Mouse (Mus musculus) ZHBTc4 (cell line): ENCODE data around the gene Nutf2-ps1.

ENCODE experiments used
- DNase-seq: peaks from one replicate; pipeline ENCODE4 v3.0.0-alpha.2; 2011; ENCODE audit warnings: low read depth, low spot score

Gene Nutf2-ps1

DNA sequence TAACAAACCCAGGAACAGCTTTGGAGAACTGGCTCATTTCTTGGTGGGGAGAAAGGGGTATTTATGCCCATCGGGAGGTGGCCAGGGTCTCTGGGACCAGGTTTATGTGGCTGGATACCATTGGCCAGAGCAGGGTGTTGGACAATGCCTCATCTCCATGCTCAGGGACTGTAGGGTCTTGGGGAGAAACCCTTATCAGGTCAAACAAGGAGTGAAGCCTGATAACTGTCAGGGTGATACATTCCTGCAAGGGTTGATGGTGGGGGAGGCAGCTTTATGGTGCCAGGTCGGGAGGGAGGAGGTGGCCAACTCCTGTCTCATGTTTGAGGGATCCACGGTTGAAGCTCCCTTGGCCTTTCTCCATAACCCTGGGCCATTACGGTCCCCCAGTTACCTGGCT, 17.8 kb downstream of the Nutf2-ps1 start:
- no peak for DNase-seq

DNA sequence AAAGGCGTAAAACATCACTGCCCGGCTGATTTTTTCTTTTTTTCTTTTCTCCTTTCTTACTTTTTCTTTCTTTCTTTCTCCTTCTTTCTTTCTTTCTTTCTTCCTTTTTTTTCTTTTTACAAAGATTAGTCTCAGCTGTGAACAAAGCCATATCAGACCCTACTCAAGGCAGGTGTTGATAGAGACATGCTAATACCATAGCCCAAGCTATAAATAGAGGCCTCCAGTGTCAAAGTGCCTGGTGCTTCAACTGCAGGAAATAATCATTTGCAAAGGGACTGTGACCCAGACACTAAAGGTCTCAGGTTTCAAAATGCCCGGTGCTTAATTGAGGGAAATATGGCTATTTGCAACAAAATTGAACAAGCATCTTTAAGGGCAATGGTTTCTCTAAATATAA, 20.3 kb downstream of the Nutf2-ps1 start:
- DNase-seq, result no peak

DNA sequence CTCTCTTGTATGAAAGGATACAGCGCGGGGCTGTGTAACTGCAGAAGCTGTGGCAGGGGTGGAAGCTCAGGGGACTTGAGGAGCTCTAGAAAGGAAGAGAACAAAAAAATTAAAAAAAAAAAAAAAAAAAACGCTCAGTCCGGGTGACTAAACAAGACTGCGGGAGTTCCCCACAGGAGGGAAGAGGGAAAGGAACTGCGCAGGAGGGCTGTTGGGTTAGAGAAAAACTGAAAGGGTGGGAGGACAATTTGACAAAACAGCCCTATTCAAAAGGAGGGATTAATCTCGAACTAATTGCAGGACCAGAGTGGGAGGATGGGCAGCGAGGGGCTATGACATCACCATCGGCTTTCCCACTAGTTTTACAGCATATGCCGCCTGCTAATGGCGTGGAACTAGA, 21.0 kb downstream of the Nutf2-ps1 start:
- no peak for DNase-seq

DNA sequence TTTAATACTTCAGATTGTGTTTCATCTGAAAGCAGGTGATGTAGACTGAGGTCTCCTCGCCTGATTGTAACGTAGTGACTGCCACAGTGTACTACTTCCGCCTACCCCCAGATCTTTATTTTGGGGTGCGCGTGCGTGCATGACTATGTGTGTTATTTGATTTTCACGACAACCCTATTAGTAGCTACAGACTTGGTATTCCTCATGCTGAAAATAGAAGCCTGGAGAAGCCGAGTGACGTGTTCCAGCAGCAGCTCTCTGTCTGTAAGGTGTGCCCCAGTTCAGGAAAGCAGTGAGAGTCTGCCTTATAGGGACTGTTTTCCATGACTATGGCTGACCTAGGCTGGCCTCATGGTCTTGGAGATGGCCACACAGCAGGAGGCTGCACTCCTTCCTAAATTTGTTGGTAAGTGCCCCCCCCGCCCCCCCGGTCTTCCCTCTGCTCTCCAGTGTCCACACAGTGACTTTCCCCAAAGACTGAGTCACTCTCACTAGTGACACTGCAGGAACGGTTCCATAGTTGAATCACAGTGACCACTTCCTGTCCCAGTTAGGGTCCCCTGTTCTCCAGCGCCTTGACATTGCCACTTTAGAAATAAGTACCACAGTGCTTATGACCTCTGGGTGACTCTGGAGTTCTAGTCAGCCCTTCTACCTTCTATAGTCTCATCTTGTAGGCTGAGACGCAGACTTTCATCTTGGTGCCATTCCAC, 23.1 kb downstream of the Nutf2-ps1 start:
- no peak for DNase-seq

DNA sequence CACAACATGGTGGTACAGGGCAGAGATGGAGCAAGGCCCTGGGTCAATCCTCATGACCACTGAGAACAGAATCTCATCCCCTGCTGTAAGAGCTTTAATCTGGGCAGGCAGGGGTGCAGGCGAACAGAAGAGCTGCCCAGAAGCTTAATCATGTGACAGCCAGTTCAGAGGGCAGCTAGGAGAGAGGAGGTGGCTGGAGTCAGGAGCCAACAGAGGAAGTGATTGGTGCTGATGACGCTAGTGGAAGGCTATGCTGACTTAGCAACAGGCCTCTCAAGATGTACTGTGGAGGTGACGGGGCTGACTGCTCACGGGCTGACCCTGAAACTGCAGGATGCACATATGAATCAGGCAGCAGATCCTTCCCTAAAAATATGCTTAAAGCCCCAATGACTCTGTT, 24.7 kb downstream of the Nutf2-ps1 start:
- no peak for DNase-seq

DNA sequence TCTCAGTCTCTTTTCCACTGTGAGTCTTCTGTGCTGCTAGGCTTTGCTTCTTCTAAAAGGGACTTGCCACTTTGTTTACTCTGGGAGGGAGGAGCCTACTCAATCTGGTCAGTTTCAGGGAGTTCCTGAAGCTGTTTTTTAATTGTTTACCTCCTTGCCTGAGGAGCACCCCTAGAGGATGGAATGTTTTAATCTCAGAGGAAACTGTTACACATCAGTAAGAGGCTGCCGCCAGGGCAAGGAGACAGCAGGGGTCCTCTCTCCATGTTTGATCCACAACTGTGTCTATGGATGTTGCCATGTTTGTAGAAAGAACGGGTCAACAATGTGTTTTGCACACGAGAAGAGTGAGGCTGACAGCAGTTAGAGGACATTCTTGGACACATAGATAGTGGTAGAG, 28.4 kb downstream of the Nutf2-ps1 start:
- DNase-seq, result peak; percentile 72

DNA sequence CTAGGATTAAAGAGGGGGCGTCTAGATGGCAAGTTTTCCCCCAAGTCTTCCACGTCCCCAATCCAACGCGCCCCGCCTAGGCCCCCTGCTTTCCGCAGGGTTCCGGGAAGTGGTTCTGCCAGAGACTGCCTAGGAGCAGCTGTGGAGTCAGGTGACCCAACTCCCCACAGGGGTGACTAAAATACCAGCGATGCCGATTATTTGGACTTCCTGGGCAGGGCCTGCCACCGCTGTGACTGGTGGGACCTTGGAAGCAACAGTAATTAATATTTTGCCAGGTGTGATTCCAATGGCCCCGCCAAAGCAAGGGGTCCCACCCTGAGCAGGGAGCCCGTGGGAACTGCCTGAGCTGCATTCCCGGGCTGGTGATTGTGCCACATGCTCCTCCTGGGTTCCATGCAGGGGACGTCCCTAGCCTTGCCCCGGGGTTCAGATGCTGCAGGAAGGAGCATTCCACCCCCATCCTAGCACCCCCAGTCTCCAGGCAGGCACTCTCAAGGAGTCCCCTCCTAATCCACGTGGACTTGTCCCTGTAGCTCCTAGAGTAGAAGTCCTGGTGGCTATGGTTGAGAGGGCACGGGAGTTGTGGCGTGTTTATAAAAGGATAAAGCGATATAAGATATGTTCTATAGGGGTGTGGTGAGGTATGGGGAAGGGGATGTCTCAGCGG, 31.5 kb downstream of the Nutf2-ps1 start:
- DNase-seq, result peak; percentile 58

DNA sequence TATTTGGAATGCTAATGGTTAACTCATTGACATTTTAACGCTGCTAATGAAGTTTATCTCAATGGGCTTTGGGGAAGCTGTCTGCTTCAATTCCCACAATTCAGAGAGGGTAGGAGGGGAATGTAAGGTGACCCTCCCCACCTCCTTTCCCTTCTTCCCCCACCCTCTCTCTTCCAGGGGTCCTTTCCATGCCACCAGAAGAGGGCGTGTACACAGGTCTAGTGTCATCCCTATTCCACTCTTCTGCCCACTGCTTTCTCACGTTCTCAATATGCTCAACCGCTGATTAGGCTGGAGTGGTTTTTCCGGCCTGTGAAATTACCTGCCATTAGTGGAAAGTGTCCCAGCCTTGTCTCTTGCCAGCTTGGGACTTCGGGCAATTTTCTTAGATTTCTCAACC, 32.0 kb downstream of the Nutf2-ps1 start:
- no peak for DNase-seq

DNA sequence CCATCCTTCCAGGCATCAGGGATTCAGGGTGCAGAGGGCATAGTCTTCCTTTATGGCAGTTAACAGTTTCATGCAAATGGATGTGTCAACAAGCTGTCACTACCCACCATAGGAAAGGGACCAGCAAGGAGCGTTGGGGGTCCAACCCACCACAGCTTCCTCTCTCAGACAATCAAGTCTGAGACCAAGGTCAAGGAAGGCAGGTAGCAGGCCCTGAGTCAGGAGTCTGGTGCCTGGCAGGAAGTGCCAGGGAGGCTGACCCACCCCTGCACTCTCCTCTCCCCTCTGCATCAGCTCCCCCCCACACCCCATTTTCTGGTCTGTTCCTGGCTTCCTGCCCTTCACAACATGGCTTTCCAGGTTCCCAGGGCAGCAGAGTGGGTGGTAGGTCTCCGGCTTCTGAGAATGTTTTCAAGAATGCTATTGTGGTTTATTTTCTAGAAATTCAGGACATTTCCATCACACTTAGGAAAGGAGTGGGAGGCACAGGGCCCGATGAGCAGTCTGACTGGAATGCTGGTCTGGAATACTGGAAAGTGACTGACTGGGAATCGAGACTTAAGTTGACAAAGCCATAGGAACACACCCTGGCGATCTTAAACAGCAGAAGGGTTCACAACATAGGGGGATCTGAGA, 33.8 kb downstream of the Nutf2-ps1 start:
- DNase-seq, result no peak

DNA sequence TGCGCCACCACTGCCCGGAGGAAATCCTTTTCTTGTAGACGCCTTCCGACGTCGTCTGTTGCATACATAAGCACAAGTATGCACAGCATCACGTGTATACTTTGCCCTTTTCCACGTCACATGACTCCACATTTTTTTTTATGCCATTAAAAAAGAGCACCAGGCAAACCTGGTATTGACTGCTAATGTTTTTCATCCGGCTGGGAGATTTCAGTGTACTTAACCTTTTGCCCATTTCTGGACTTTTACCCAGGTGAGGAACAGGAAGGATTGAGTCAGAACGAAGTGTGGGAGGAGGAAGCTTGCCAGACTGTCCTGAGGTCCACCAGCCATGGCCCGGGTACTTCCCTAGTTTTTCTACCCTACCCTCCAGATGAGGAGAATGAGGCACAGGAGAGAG, 34.5 kb downstream of the Nutf2-ps1 start:
- no peak for DNase-seq

DNA sequence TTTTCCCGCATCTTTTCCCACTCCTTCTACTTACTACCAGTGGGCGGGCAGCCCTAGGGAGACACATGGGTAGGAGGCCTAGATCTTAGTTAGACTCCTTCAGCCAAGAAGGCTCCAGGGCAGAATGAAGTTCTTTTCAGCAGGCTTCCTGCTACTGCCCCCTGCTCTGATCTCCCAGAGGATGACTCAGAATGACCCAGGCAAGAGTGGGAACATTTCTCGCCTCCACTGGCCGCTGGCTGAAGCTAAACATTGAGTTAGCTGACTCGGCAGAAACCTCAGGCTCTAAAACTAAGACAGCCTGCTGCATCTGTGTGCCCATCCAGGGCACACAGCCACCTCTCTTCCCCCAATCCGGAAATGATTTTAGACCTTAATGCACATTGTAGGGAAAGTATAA, 36.1 kb downstream of the Nutf2-ps1 start:
- no peak for DNase-seq

DNA sequence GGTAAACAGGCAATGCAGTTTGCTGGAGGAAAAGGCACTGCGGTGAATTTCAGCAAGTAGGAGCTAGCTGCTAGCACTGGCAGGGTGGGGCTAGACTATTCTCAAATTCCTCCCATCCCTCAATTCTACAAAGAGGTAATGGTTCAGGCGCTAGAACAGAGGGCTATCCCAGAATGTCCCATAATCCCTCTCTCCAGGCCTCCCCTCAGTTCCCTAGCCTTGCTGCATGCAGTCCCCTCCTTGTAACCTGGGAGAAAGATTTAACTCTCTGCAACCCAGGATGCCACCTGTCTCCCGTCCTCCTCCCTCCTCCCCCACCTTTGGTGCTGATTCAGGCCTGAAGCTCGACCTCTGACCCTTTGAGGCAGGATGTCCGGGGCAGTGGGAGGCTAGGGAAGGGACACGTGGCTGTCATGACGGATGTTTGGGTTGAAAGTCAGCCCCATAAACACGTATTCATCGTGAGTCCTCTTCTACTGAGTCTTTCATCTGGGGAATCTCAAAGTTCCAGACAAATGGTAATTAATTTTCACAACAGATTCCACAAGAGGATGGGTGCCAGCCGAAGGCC, 36.6 kb downstream of the Nutf2-ps1 start:
- peak; percentile 68 for DNase-seq

DNA sequence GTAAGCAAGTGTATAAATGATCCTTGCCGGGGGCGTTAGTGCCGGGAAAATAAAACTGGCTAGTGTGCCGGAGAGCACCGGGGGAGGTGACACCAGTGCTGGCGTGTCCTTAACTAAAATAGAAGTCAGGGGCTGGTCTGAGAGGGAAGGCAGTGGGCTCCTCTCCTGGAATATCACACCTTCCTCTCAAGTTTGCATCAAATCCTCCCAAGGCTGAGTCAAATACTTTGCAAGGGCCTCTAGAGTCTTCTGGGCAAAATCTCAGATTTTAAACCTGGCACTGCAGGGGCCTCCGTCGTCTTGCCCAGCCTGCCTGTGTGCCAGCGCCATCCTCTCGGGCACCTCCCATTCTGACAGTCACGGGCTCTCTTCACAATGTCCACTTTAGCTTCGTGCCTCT, 37.9 kb downstream of the Nutf2-ps1 start:
- DNase-seq, result no peak

DNA sequence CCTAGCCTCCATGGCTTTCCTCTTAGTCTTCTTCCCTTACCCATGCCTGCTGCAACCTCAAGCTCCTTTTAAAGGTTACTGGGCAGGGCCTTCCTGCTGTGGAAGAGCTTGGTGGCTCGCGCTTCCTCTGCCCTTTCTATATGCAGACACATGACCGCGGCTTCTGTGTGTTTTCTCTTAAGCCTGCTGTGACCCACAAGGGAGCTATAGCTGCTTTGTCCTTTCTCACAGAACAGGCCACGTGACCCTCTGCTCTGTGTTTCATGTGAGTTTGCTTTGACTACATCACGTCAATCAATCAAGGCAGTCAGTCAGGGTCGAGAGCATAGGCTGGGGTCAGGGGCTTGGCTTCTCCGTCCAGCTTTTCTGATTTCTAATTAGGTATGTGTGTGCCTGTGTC, 41.3 kb downstream of the Nutf2-ps1 start:
- no peak for DNase-seq

DNA sequence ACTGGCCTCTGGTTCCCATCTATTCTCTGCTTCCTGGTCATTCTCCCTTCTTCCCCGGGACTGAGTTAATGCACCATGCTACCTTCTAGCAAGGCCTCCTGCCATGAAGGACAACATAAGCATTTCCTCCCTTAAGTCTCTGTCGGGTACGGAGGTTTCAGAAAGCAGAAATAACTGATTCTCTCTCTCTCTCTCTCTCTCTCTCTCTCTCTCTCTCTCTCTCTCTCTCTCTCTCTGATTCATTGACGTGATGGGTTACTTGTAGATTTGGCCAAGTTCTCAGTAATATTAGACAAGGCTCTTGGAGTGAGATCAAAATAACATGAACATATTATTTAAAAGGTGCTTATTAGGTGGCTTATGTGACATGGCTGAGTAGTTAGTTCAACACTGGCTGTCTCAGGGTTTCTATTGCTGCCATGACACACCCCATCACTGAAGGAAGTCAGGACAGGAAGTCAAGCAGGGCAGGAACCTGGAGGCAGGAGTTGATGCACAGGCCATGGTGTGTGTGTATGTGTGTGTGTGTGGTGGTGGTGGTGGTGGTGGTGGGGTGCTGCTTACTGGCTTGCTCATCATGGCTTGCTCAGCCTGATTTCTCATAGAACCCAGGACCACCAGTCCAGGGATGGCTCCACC, 43.8 kb downstream of the Nutf2-ps1 start:
- DNase-seq, result no peak

DNA sequence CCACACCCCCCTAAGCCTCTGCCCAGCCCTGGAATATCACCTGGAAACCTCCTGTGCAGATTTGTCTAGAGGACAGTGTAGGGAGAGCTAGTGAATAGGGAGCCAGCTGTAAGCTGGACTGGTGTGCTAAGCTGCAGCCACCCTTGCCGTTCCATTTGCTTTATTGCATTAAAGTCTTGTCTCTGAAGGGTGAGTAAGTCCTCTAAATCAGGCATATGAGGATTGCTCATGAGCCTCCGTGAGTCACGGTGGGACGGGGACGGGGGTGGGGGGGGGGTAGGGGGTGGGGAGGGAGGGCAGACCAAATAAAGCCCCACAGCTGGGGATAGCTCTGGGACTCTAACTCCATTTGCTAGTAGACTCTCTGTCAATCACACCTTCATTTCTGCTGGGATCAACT, 45.3 kb downstream of the Nutf2-ps1 start:
- DNase-seq, result no peak

DNA sequence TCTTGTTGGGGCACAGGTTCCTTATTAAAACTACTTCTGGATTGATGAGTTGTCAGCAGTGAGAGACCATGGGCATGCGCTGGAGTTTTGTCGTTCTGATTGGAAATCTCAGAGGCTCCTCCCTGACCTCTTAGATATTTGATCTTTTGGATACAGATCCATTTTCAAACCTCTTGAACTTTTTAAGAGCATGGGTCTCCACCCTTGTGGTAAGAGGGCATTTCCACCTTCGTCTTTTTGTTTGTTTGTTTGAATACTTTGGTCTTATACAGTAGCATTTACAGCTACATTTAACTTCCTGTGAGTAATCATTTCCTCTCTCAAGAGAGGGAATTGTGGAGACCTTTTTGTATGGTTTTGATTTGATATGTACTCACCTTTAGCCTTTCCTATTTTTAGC, 49.6 kb downstream of the Nutf2-ps1 start:
- DNase-seq, result no peak

DNA sequence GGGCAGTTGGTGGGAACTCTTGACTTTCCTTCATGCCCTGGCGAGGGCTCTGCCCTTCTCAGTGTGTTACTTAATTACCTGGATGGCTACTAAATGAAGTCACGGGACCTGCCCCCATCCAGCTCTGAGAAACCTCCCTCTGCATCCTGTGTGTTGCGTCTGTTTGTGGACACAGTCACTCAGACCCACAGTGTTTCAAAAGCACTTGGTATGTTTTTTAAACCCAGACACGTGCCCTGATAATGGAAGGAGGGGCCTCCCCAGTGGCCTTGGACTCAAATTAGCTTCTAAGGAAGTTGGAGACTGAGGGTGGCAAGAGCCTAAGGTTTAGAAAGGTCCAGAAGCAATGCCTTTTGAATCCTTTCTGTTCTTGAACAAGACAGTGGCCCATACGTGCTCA, 50.1 kb downstream of the Nutf2-ps1 start:
- no peak for DNase-seq
